Mouse (Mus musculus) stomach, embryonic 16.5 days (tissue): Measurements from ENCODE around the gene Dnaja2. TPM values are rescaled to one million over a fixed set of nuclear protein-coding genes. Genes with fewer than 3 reads are reported as not detected.

Experiments
- ATAC-seq: fragments of 200-750 bp; cut with Nextera tagmentation; 2 replicates; pipeline ENCODE4 v1.8.0; 2017; ENCODE audit warnings: moderate number of reproducible peaks, moderate TSS enrichment; ENCODE audit not compliant: insufficient read depth, low FRiP score
- H3K27ac ChIP-seq: fragments of 300-500 bp; sonication (generic); 2 replicates; pipeline ENCODE4 v1.5.1; 2014; ENCODE audit warnings: low read length
- H3K27me3 ChIP-seq: fragments of 300-500 bp; sonication (generic); 2 replicates; pipeline ENCODE4 v1.6.1; 2014; ENCODE audit warnings: low read length, control low read depth, mixed read lengths; ENCODE audit not compliant: control insufficient read depth, insufficient read depth
- H3K36me3 ChIP-seq: fragments of 300-500 bp; sonication (generic); 2 replicates; pipeline ENCODE4 v1.6.1; 2014; ENCODE audit warnings: low read length; ENCODE audit not compliant: control insufficient read depth, insufficient read depth
- H3K4me1 ChIP-seq: fragments of 300-500 bp; sonication (generic); 2 replicates; pipeline ENCODE4 v1.6.1; 2014; ENCODE audit warnings: low read length, control low read depth, mixed read lengths; ENCODE audit not compliant: control insufficient read depth, insufficient read depth
- H3K4me2 ChIP-seq: fragments of 300-500 bp; sonication (generic); 2 replicates; pipeline ENCODE4 v1.6.1; 2014; ENCODE audit warnings: low read depth, low read length, mixed read lengths
- H3K4me3 ChIP-seq: fragments of 300-500 bp; sonication (generic); replicated peaks from 2 replicates; pipeline ENCODE4 v1.5.1; 2014; ENCODE audit warnings: mild to moderate bottlenecking, low read length
- H3K9ac ChIP-seq: fragments of 300-500 bp; sonication (generic); 2 replicates; pipeline ENCODE4 v1.6.1; 2014; ENCODE audit warnings: low read length
- H3K9me3 ChIP-seq: fragments of 300-500 bp; sonication (generic); replicated peaks from 2 replicates; pipeline ENCODE4 v1.6.1; 2016; ENCODE audit warnings: low read length, control low read depth; ENCODE audit not compliant: control insufficient read depth
- WGBS: fragments of 180-500 bp; shearing (Covaris S2); extraction: QIAGEN DNeasy Blood & Tissue Kit; methylation state at CpG from one replicate; pipeline ENCODE4 v1.1.7; 2014; 5-methylcytosine and 5-hydroxymethylcytosine counted together
- polyA plus RNA-seq: library from polyadenylated mRNA; unstranded; fragments of >200 nt; fragmentation: Nextera tagmentation; extraction: Ambion mirVana; gene quantifications from 2 replicates; pipeline ENCODE4 v1.2.1, GENCODE M21; 2015

Dnaja2 gene
- 135 and 144 TPM in 2 replicates for polyA plus RNA-seq

DNA sequence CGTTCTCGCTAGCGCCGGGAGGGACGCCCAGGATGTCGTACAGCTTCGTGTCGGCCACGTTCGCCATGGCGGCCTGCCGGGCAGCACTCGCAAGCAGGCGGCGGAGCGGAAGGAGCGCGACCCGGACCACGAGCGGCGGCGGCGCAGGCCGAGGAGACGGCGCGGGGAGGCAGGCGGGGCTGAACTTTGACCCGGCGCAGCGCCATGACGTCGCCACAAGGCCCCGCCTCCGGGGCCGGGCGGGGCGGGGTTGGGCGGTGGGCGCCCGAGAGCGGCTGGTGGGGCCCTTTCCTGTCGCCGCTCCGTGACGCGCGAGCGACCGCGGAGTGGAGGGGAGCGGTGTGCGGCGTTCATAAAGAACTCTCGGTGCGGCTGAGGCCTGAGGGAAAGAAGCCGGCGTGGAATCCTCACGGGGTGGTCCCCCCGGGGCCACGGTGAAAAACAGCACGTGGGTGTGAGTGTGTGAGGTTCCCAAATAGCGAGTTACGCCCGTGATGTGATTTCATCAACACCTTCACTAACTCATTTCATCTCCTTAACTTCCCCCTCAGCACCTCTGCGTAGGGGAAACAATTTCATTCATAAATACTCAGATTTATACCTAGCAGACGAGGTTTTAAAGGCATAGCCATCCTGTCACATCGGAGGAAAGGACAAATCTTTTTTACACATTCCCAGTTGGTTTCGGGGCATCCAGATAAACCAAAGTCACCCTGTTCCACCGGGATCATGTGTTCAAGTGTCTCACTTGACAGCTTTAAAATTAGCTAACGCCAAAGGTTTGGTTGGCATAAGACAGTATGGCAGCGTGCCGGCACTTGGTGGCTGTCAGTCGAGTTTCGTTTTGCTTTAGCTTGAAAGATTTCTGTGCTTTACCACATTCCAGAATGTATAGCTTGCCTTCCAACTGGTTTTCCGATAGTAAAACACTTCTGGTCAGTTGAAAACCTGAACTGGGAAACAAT, at the start of gene Dnaja2:
Dnaja2 (minus strand) TSS at position 164 of the 965 bp plus-strand sequence.
- no peaks in the 10 kb centered on the region for H3K27me3 ChIP-seq
- peak; percentile 95 for ATAC-seq
- H3K27ac ChIP-seq, result peak within 1 kb of the TSS; percentile 97
- H3K4me2 ChIP-seq, result peak within 1 kb of the TSS; percentile 81
- peak within 1 kb of the TSS; percentile 90 for H3K4me3 ChIP-seq
- no peaks in the 10 kb centered on the region for H3K9me3 ChIP-seq
- WGBS, result under 1% methylated on average over 75 of the region's 77 CpGs
- peak within 1 kb of the TSS; percentile 96 for H3K9ac ChIP-seq
- H3K36me3 ChIP-seq, result 0 out of 2 replicates have a peak, but pooled peaks cover 6% of the 10 kb centered on the region
- 0 out of 2 replicates have a peak, but pooled peaks cover 4% of the 10 kb centered on the region for H3K4me1 ChIP-seq

DNA sequence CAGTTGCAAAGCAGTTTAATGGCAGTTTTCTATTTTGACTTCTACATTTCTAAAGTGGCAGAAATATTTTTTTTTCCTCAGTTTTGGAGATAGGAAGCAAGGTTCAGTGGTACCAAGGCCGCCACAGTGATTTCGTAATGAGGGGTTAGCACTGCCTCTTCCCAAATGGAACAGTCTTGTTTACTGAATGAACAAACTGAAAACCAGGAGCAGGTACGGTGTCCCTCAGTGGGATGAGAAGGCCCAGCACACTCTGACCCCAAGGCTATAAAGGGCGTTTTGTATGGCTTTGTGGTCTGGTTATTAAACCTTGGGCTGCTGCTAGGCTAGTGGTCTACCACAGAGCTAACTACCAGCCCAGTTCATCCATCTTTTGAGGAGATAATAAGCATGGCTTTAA, 49.1 kb upstream of the Dnaja2 start:
- Histone ChIP-seq H3K4me2 (no peak overlapping the region), H3K4me3 (no peak overlapping the region), H3K36me3 (no peaks in the 10 kb centered on the region), H3K9me3 (no peaks in the 10 kb centered on the region), H3K27ac (no peak overlapping the region), H3K4me1 (no peaks in the 10 kb centered on the region), H3K27me3 (no peaks in the 10 kb centered on the region), H3K9ac (no peak overlapping the region)
- 75% methylated on average over 4 of the region's 4 CpGs for WGBS
- ATAC-seq, result no peak

DNA sequence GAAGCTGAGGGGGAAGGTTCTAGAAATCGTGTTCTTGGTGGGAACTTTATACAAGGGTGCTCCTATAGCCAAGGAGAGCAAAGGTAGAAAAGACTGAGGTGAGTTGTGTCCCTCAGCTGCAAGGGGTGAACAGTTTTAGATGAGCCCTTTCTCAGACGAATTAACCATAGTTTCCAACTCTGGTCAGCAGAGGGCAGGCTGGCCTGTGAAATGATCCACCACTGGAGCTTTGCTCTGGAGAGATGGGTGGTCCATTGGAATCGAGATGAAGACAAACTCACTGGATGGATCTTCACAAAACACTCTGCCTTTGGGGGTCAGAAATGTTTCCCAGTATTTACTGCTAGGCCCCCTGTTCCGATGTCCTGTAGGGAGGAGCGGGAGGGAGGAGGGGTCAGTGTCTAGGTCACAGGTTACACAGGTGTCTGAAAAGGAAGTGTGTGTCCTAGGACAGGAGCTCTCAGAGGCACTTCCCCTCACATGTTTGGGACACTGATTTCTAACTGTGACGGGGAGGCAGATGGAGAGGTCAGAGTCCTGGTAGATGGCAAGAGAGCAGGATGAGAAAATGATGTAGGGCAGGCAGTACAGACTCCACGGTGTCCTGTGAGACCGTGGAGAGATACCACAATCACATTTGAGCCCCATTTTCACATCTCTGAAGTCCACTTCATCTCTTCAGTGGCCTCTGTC, 48.2 kb upstream of the Dnaja2 start:
- no peak for ATAC-seq
- no peaks in the 10 kb centered on the region for H3K36me3 ChIP-seq
- WGBS, result 37% methylated on average over 8 of the region's 8 CpGs
- H3K9ac ChIP-seq, result no peak overlapping the region
- H3K27me3 ChIP-seq, result no peaks in the 10 kb centered on the region
- no peaks in the 10 kb centered on the region for H3K9me3 ChIP-seq
- no peak overlapping the region for H3K4me3 ChIP-seq
- H3K4me2 ChIP-seq, result no peak overlapping the region
- H3K4me1 ChIP-seq, result no peaks in the 10 kb centered on the region
- H3K27ac ChIP-seq, result no peak overlapping the region

DNA sequence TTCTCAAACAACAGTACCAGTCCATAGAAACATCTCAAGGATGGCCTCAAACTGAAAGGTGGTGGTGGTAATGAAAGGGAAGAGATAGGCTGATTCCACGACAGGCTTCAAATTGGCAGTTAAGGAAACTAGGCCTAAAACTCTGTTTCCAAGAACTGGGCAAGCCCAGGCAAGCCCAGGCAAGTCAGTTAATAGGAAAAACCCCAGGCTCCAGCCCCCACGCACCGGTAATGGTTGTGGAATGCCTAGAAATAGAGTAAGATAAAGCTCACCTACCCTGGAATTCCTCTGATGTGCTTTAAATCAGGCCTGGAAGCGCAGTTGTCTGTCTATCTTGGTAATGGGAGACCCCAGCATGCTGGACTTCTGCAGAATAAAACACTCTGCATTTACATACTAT, 47.6 kb upstream of the Dnaja2 start:
- Histone ChIP-seq H3K4me2 (no peak overlapping the region), H3K36me3 (no peaks in the 10 kb centered on the region), H3K9ac (no peak overlapping the region), H3K27me3 (no peaks in the 10 kb centered on the region), H3K9me3 (no peaks in the 10 kb centered on the region), H3K4me1 (no peaks in the 10 kb centered on the region), H3K4me3 (no peak overlapping the region), H3K27ac (no peak overlapping the region)
- no peak for ATAC-seq
- WGBS, result 77% methylated on average over 4 of the region's 4 CpGs

DNA sequence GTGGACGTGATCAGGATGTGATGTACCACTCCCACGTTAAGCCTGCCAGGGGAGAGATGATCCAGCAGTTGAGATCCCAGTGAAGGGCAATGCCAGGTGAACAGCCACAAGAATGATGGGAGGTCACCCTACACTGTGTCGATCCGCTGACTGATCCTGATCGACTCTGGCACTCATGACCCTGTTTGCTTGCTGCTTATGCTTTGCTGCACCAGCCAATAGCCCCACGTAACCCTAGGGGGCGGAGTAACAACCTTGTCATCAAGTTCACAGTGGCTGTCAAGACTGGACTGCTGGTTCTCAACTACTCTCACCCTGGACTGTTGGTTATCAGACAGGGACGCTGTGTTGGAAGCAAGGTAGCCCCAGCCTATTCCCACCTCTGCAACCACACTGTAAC, 46.6 kb upstream of the Dnaja2 start:
- Histone ChIP-seq H3K4me1 (no peaks in the 10 kb centered on the region), H3K9me3 (no peaks in the 10 kb centered on the region), H3K27me3 (no peaks in the 10 kb centered on the region), H3K4me2 (no peak overlapping the region), H3K9ac (no peak overlapping the region), H3K27ac (no peak overlapping the region), H3K36me3 (no peaks in the 10 kb centered on the region), H3K4me3 (no peak overlapping the region)
- no peak for ATAC-seq
- 76% methylated on average over 8 of the region's 8 CpGs for WGBS

DNA sequence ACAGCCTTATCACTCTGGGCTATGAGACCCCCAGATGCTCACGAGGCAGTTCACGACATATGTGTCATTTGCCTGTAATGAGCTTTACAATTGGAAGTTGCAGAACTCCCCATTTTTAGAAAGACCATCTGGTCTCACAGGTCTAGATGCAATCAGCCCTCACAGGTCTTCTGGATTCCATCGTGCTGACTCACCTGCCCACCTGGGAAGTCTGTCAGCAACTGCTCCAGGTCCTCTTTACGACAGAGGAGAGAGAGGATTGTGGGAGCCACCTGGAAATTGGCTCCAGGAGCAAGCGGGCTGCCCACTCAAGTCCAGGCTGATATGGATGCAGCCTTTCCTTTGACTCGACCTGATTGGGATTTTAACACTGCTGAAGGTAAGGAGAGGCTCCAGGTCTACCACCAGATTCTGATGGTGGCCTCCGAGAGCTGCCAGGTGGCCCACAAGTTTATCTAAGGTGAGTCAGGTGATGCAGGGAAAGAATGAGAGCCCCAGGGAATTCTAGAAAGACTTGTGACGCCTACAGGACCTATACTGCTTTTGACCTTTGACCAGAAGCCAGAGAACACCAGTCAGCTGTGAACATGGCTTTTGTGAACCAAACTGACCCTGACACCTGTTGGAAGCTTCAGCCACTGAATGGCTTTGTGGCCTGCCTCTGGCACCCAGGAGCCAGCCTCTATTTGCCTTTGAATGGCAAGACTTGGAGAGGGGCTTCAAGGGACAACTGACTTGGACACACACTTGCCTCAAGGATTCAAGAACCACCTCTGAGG, 42.5 kb upstream of the Dnaja2 start:
- Histone ChIP-seq H3K27ac (no peak overlapping the region), H3K9ac (no peak overlapping the region), H3K27me3 (no peaks in the 10 kb centered on the region), H3K36me3 (no peaks in the 10 kb centered on the region), H3K4me2 (no peak overlapping the region), H3K4me3 (no peak overlapping the region), H3K9me3 (no peaks in the 10 kb centered on the region), H3K4me1 (0 out of 2 replicates have a peak, but pooled peaks cover 4% of the 10 kb centered on the region)
- ATAC-seq, result no peak
- WGBS, result 53% methylated on average over 8 of the region's 8 CpGs

DNA sequence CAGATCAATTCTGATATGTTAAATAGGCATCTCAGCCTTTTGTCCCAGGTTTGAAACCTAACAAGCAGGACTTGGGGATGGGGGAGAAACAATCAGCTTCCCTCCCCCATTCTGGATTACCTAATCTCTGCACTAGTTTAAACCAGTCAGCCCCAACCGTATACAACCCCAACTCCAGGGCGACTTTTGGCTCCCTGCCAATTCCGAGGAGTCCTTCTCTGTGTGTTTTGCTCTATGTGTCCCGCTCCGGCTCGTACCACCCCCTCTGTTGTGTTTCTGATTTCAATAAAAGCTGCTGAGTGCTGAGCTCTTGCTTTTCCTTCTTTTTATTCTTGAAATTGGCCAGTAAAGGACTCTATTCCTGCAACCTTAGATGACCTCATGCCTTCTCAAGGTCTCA, 40.2 kb upstream of the Dnaja2 start:
- H3K4me2 ChIP-seq, result 0 out of 2 replicates have a peak overlapping the region, but pooled peaks have one; percentile 4
- no peaks in the 10 kb centered on the region for H3K9me3 ChIP-seq
- ATAC-seq, result peak; percentile 69; the same call in 1 of the 2 replicates
- no peak overlapping the region for H3K27ac ChIP-seq
- no peak overlapping the region for H3K4me3 ChIP-seq
- WGBS, result 27% methylated on average over 6 of the region's 6 CpGs
- H3K4me1 ChIP-seq, result 0 out of 2 replicates have a peak, but pooled peaks cover 4% of the 10 kb centered on the region
- no peaks in the 10 kb centered on the region for H3K36me3 ChIP-seq
- no peaks in the 10 kb centered on the region for H3K27me3 ChIP-seq
- no peak overlapping the region for H3K9ac ChIP-seq

DNA sequence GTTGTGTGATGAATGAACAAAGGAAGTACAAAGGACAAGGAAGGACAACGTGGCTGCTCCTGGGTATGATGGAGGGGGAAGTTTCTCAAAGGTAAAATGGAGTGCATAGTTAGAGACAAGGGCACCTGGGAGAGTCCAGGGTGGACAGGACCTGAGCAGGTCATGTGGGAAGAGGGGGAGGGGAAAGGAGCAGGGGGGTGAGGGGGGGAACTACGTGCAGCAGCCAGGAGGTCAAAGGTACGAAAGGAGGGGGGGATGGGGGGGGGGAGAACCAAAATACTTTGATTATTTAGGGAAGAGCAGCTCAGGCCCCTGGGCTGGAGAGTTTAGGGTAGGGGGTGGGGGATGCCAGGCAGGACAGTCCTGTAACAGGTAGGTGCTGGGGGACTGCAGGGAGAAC, 39.8 kb upstream of the Dnaja2 start:
- WGBS, result 34% methylated on average over 3 of the region's 3 CpGs
- no peak for ATAC-seq

More for the DNA sequence above, 39.8 kb upstream of the Dnaja2 start:
- Histone ChIP-seq H3K9ac (no peak overlapping the region), H3K36me3 (no peaks in the 10 kb centered on the region), H3K4me1 (0 out of 2 replicates have a peak, but pooled peaks cover 4% of the 10 kb centered on the region), H3K9me3 (no peaks in the 10 kb centered on the region), H3K27me3 (no peaks in the 10 kb centered on the region), H3K4me3 (no peak overlapping the region), H3K4me2 (no peak overlapping the region), H3K27ac (no peak overlapping the region)
